Mouse (Mus musculus) intestine, embryonic 15.5 days (tissue): ENCODE results near the gene Mark4. TPM values are rescaled to one million over a fixed set of nuclear protein-coding genes. Genes with fewer than 3 reads are reported as not detected.

ENCODE experiments used
- ATAC-seq: fragments of 200-750 bp; cut with Nextera tagmentation; 2 replicates; pipeline ENCODE4 v1.8.0; 2017; ENCODE audit warnings: moderate TSS enrichment, moderate library complexity
- H3K27ac ChIP-seq: fragments of 300-500 bp; sonication (generic); 2 replicates; pipeline ENCODE4 v1.5.1; 2015; ENCODE audit warnings: mild to moderate bottlenecking, inconsistent platforms
- H3K27me3 ChIP-seq: fragments of 300-500 bp; sonication (generic); replicated peaks from 2 replicates; pipeline ENCODE4 v1.6.1; 2015; ENCODE audit warnings: inconsistent platforms
- H3K36me3 ChIP-seq: fragments of 300-500 bp; sonication (generic); 2 replicates; pipeline ENCODE4 v1.6.1; 2015; ENCODE audit warnings: inconsistent platforms
- H3K4me1 ChIP-seq: fragments of 300-500 bp; sonication (generic); replicated peaks from 2 replicates; pipeline ENCODE4 v1.6.1; 2015; ENCODE audit warnings: inconsistent platforms
- H3K4me2 ChIP-seq: fragments of 300-500 bp; sonication (generic); replicated peaks from 2 replicates; pipeline ENCODE4 v1.6.1; 2015; ENCODE audit warnings: mild to moderate bottlenecking, inconsistent platforms
- H3K4me3 ChIP-seq: fragments of 300-500 bp; sonication (generic); replicated peaks from 2 replicates; pipeline ENCODE4 v1.5.1; 2015; ENCODE audit warnings: inconsistent platforms
- H3K9ac ChIP-seq: fragments of 300-500 bp; sonication (generic); 2 replicates; pipeline ENCODE4 v1.6.1; 2015; ENCODE audit warnings: inconsistent platforms
- H3K9me3 ChIP-seq: fragments of 300-500 bp; sonication (generic); 2 replicates; pipeline ENCODE4 v1.6.1; 2016; ENCODE audit warnings: inconsistent platforms
- WGBS: fragments of 180-500 bp; shearing (Covaris S2); methylation state at CpG from one replicate; pipeline ENCODE4 v1.1.7; 2015; 5-methylcytosine and 5-hydroxymethylcytosine counted together
- polyA plus RNA-seq: library from polyadenylated mRNA; unstranded; fragments of >200 nt; fragmentation: Nextera tagmentation; extraction: Ambion mirVana; gene quantifications from 2 replicates; pipeline ENCODE4 v1.2.1, GENCODE M21; 2015

Gene Mark4
- polyA plus RNA-seq, 1 experiment from 2014 or later: 6.1 TPM

- 0 out of 2 replicates have a peak, but pooled peaks cover 8% of the 10 kb centered on the region for H3K4me1 ChIP-seq
- no peak overlapping the region for H3K4me3 ChIP-seq
- H3K36me3 ChIP-seq: no peaks in the 10 kb centered on the region
- H3K9me3 ChIP-seq: no peaks in the 10 kb centered on the region
- 35% methylated on average over 6 of the region's 6 CpGs for WGBS
- H3K27me3 ChIP-seq: peaks cover 45% of the 10 kb centered on the region
- H3K9ac ChIP-seq: no peak overlapping the region
- ATAC-seq: no peak
- H3K27ac ChIP-seq: no peak overlapping the region
- no peak overlapping the region for H3K4me2 ChIP-seq
These were observed 9.0 kb upstream of the Mark4 start for GRCm38 (mm10) chr7:19467638-19468037.

- Histone ChIP-seq H3K4me3 (no peak overlapping the region), H3K9me3 (no peaks in the 10 kb centered on the region), H3K4me2 (no peak overlapping the region), H3K4me1 (0 out of 2 replicates have a peak, but pooled peaks cover 8% of the 10 kb centered on the region), H3K27me3 (peaks cover 35% of the 10 kb centered on the region), H3K9ac (no peak overlapping the region), H3K27ac (no peak overlapping the region), H3K36me3 (no peaks in the 10 kb centered on the region)
- ATAC-seq: no peak
- whole genome bisulfite sequencing: 63% methylated on average over 5 of the region's 5 CpGs
These were observed 8.1 kb upstream of the Mark4 start for GRCm38 (mm10) chr7:19466602-19467145.

GRCm38 (mm10) chr7:19464367-19465307, 6.0 kb upstream of the Mark4 start:
- H3K27ac ChIP-seq: 0 out of 2 replicates have a peak overlapping the region, but pooled peaks have one; percentile 32
- WGBS: 15% methylated on average over 22 of the region's 22 CpGs
- H3K4me2 ChIP-seq: peak overlapping the region; percentile 33
- H3K9me3 ChIP-seq: no peaks in the 10 kb centered on the region
- H3K9ac ChIP-seq: peak overlapping the region; percentile 13; the same call in 1 of the 2 replicates
- peaks cover 19% of the 10 kb centered on the region for H3K27me3 ChIP-seq
- H3K4me1 ChIP-seq: peaks cover 8% of the 10 kb centered on the region; the same call in 1 of the 2 replicates
- H3K36me3 ChIP-seq: no peaks in the 10 kb centered on the region
- 0 out of 2 replicates have a peak overlapping the region, but pooled peaks have one; percentile 6 for H3K4me3 ChIP-seq
- ATAC-seq: no peak

GRCm38 (mm10) chr7:19462884-19463381, 4.3 kb upstream of the Mark4 start, which contains the start of gene Exoc3l2:
Gene Exoc3l2 (plus strand): TSS chr7:19463331.
- peaks cover 11% of the 10 kb centered on the region; the same call in 1 of the 2 replicates for H3K4me1 ChIP-seq
- no peak for ATAC-seq
- no peaks in the 10 kb centered on the region for H3K9me3 ChIP-seq
- H3K36me3 ChIP-seq: no peaks in the 10 kb centered on the region
- H3K4me2 ChIP-seq: 0 out of 2 replicates have a peak within 1 kb of the TSS, but pooled peaks have one; percentile 9
- 49% methylated on average over 6 of the region's 6 CpGs for WGBS
- H3K9ac ChIP-seq: no peak within 1 kb of the TSS
- peaks cover 8% of the 10 kb centered on the region for H3K27me3 ChIP-seq
- H3K27ac ChIP-seq: no peak within 1 kb of the TSS
- H3K4me3 ChIP-seq: 0 out of 2 replicates have a peak within 1 kb of the TSS, but pooled peaks have one; percentile 6

GRCm38 (mm10) chr7:19462443-19462842, 3.8 kb upstream of the Mark4 start:
- H3K4me2 ChIP-seq: 0 out of 2 replicates have a peak overlapping the region, but pooled peaks have one; percentile 9
- WGBS: 72% methylated on average over 4 of the region's 4 CpGs
- H3K9me3 ChIP-seq: no peaks in the 10 kb centered on the region
- no peak overlapping the region for H3K9ac ChIP-seq
- no peak overlapping the region for H3K4me3 ChIP-seq
- peaks cover 4% of the 10 kb centered on the region for H3K27me3 ChIP-seq
- H3K4me1 ChIP-seq: peaks cover 15% of the 10 kb centered on the region
- no peak for ATAC-seq
- no peak overlapping the region for H3K27ac ChIP-seq
- no peaks in the 10 kb centered on the region for H3K36me3 ChIP-seq

GRCm38 (mm10) chr7:19461488-19461887, 2.9 kb upstream of the Mark4 start:
- Histone ChIP-seq H3K27me3 (peaks cover 3% of the 10 kb centered on the region; the same call in 1 of the 2 replicates), H3K4me1 (peaks cover 23% of the 10 kb centered on the region), H3K36me3 (no peaks in the 10 kb centered on the region), H3K4me2 (no peak overlapping the region), H3K9ac (no peak overlapping the region), H3K4me3 (no peak overlapping the region), H3K9me3 (no peaks in the 10 kb centered on the region), H3K27ac (no peak overlapping the region)
- 6% methylated on average over 6 of the region's 6 CpGs for WGBS
- no peak for ATAC-seq

- no peak overlapping the region for H3K4me3 ChIP-seq
- 63% methylated on average over 1 of the region's 1 CpGs for WGBS
- H3K4me1 ChIP-seq: peaks cover 23% of the 10 kb centered on the region
- H3K9me3 ChIP-seq: no peaks in the 10 kb centered on the region
- H3K4me2 ChIP-seq: no peak overlapping the region
- no peak for ATAC-seq
- no peaks in the 10 kb centered on the region; the same call in 1 of the 2 replicates for H3K27me3 ChIP-seq
- no peak overlapping the region for H3K9ac ChIP-seq
- H3K36me3 ChIP-seq: peaks cover 3% of the 10 kb centered on the region; the same call in 1 of the 2 replicates
- H3K27ac ChIP-seq: no peak overlapping the region
These were observed 1.9 kb upstream of the Mark4 start for GRCm38 (mm10) chr7:19460500-19460899.

GRCm38 (mm10) chr7:19459144-19459870, 686 bp upstream of the Mark4 start:
- WGBS: 24% methylated on average over 6 of the region's 6 CpGs
- no peak for ATAC-seq

GRCm38 (mm10) chr7:19458072-19458486, 542 bp downstream of the Mark4 start:
- peaks cover 16% of the 10 kb centered on the region for H3K4me1 ChIP-seq
- peak overlapping the region; percentile 95 for H3K4me2 ChIP-seq
- H3K9me3 ChIP-seq: no peaks in the 10 kb centered on the region
- peak overlapping the region; percentile 92 for H3K4me3 ChIP-seq
- peak; percentile 76 for ATAC-seq
- WGBS: 0% methylated on average over 27 of the region's 31 CpGs
- H3K27me3 ChIP-seq: no peaks in the 10 kb centered on the region
- H3K9ac ChIP-seq: peak overlapping the region; percentile 90
- peaks cover 3% of the 10 kb centered on the region; the same call in 1 of the 2 replicates for H3K36me3 ChIP-seq
- peak overlapping the region; percentile 71 for H3K27ac ChIP-seq

More at GRCm38 (mm10) chr7:19459144-19459870, 686 bp upstream of the Mark4 start:
- Histone ChIP-seq H3K4me2 (peak overlapping the region; percentile 95), H3K4me3 (peak overlapping the region; percentile 92), H3K4me1 (peaks cover 16% of the 10 kb centered on the region), H3K36me3 (peaks cover 3% of the 10 kb centered on the region; the same call in 1 of the 2 replicates), H3K27me3 (no peaks in the 10 kb centered on the region), H3K9me3 (no peaks in the 10 kb centered on the region), H3K27ac (peak overlapping the region; percentile 58; the same call in 1 of the 2 replicates), H3K9ac (peak overlapping the region; percentile 90)

- no peaks in the 10 kb centered on the region for H3K27me3 ChIP-seq
- peak overlapping the region; percentile 95 for H3K4me2 ChIP-seq
- peak; percentile 26; the same call in 1 of the 2 replicates for ATAC-seq
- peak overlapping the region; percentile 90 for H3K9ac ChIP-seq
- H3K27ac ChIP-seq: peak overlapping the region; percentile 71
- no peaks in the 10 kb centered on the region for H3K9me3 ChIP-seq
- WGBS: 6% methylated on average over 14 of the region's 14 CpGs
- peaks cover 16% of the 10 kb centered on the region for H3K4me1 ChIP-seq
- peak overlapping the region; percentile 92 for H3K4me3 ChIP-seq
- H3K36me3 ChIP-seq: peaks cover 3% of the 10 kb centered on the region; the same call in 1 of the 2 replicates
These were observed 1.1 kb downstream of the Mark4 start for GRCm38 (mm10) chr7:19457414-19458071.

GRCm38 (mm10) chr7:19456628-19457027, 2.0 kb downstream of the Mark4 start:
- Histone ChIP-seq H3K4me2 (peak overlapping the region; percentile 95), H3K9me3 (no peaks in the 10 kb centered on the region), H3K4me1 (peaks cover 16% of the 10 kb centered on the region), H3K9ac (0 out of 2 replicates have a peak overlapping the region, but pooled peaks have one; percentile 90), H3K36me3 (peaks cover 3% of the 10 kb centered on the region; the same call in 1 of the 2 replicates), H3K4me3 (peak overlapping the region; percentile 92; the same call in 1 of the 2 replicates), H3K27me3 (no peaks in the 10 kb centered on the region), H3K27ac (no peak overlapping the region)
- ATAC-seq: no peak
- 91% methylated on average over 7 of the region's 7 CpGs for WGBS
